Mouse (Mus musculus) olfactory bulb, adult 2 months (tissue): ENCODE measurements around the gene Clec16a.

Experiments
- CTCF ChIP-seq: fragments of 200-500 bp; IDR thresholded peaks from 2 replicates; pipeline ENCODE4 v1.5.1; 2012; ENCODE audit warnings: low read depth, mild to moderate bottlenecking, low read length, moderate library complexity; ENCODE audit not compliant: insufficient read depth
- POLR2A ChIP-seq: fragments of 200-500 bp; IDR thresholded peaks from 2 replicates; pipeline ENCODE4 v1.6.1; 2012; ENCODE audit warnings: mild to moderate bottlenecking, low read depth, low read length, moderate library complexity; ENCODE audit not compliant: insufficient read depth

DNA sequence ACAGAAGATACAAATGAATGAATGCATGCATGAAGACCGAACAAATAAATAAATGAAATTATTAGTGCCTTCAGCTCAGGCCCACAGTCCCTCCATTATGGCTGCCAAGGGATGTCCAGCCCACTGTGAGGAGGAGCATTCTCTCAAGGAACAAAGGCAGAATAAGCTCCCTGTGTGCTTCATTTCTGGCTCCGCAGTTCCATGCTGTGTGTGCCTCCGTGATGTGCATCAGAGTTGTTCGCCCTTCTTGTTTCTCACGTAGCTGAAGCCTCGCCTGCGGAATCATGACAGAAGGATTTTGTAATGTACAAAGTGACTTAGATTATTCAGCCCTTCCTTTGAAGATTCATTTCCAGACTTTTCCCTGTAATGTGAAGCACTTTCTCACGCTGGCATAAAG is 147.7 kb downstream of the Clec16a start:
- no peak for TF ChIP-seq CTCF
- TF ChIP-seq POLR2A: no peak
